Mouse (Mus musculus) gastrocnemius, adult 2 months (tissue): ENCODE results near the gene Dmrtc1a. TPM values are rescaled to one million over a fixed set of nuclear protein-coding genes. Genes with fewer than 3 reads are reported as not detected.
"Not testable (repeated sequence)": the region's sequence is repeated elsewhere in the genome, so short reads cannot be mapped to it uniquely, and the experiment has no call there.

ENCODE experiments used
- DNase-seq: peaks from one replicate; pipeline ENCODE4 v3.0.0; 2022
- H3K27ac ChIP-seq: fragments of 200-600 bp; 2 replicates; pipeline ENCODE4 v1.8.1; 2022; ENCODE audit warnings: mild to moderate bottlenecking
- H3K4me3 ChIP-seq: fragments of 200-600 bp; 2 replicates; pipeline ENCODE4 v1.8.1; 2022; ENCODE audit warnings: mild to moderate bottlenecking, moderate library complexity
- CTCF ChIP-seq: fragments of 200-600 bp; IDR thresholded peaks from 2 replicates; pipeline ENCODE4 v1.8.1; 2022; ENCODE audit warnings: antibody characterized with exemption, mild to moderate bottlenecking, moderate library complexity
- intact Hi-C: fragments of 180-260 bp; cut with DNase I; formaldehyde crosslinking; loops from one replicate; pipeline ENCODE4 v1.15.1; 2025
- long read RNA-seq, 2 experiments: library from polyadenylated mRNA; stranded (forward); transcript quantifications; one replicate each; pipeline ENCODE4 v2.0.0; 2021
- total RNA-seq, 2 experiments: library from RNA; stranded (reverse); gene quantifications; 2 replicates each; pipeline ENCODE4 v1.2.3; 2021

Gene Dmrtc1a
- total RNA-seq = not detected
- long read RNA-seq, experiment 1, partial matches to known transcripts = 0 of 1 reads
- long read RNA-seq, experiment 1, other reads (novel, unspliced or antisense) = 1 of 1 reads
- long read RNA-seq, experiment 2 = 0 reads

DNA sequence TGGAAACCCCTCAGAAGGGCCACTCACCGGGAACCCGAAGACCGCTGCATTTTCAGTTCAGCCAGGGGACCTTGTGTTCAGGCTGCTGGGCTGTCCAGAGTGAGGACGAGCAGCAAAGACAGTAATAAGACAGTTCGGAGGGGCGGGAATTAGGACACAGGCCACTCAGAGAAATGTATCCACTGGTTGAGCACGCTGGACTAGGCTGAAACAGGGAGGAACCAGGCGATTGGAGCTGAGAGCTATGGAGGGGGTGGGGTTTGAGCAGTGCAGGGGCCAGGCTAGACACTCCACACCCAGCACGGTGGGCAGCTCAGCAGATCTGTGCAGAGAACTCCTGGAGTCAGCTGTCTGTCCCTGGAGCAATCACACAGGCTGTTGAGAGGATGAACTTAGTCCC, at the start of gene Dmrtc1a, which contains the start of gene 1700011M02Rik:
Dmrtc1a (minus strand) TSS at position 101 of the 400 bp plus-strand sequence.
1700011M02Rik (plus strand) TSS at position 319 of the 400 bp plus-strand sequence.
- H3K27ac ChIP-seq, intact Hi-C loops, H3K4me3 ChIP-seq, DNase-seq: not testable (repeated sequence)

DNA sequence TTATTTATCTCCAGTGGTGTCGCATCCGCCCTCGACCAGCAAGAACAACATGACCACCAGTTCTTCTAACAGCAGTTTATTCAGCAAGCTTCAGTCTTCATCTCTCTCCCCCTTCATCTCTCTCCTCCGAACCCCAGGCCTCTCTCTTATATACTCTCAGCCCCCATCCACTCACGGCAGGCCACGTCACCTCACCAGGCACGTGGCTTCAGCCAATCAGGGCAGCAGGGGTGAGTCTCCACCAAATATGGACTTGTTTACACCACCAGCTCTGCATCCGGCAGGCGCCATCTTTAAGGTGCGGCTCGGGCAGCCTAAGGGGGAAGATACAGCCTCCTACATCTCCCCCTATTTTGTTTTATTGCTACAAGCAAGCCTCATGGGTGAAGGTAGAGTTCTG, 41.6 kb upstream of the Dmrtc1a start:
- H3K4me3 ChIP-seq, H3K27ac ChIP-seq, DNase-seq, intact Hi-C loops: not testable (repeated sequence)

DNA sequence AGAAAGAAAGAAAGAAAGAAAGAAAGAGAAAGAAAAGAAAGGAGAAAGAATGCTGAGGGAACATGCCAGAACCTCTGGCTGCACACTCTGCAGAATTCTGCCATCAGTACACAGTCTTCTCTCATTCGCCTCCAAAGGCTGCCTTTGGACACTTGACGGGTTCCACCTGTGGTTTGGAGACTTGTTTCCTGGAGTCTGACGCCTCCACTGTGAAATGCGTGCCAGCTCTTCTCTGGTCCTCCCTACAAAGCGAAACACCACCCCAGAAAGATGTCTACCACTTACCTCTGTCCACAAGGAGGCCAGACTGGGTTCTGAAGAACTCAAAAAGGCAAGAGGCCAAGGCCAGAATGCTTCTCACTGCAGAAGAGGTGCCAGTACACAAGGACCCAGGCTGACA, 28.3 kb upstream of the Dmrtc1a start:
- Histone ChIP-seq H3K27ac (no peak overlapping the region), H3K4me3 (no peak overlapping the region)
- intact Hi-C loops = no loop called here
- no peak for TF ChIP-seq CTCF
- DNase-seq = no peak

DNA sequence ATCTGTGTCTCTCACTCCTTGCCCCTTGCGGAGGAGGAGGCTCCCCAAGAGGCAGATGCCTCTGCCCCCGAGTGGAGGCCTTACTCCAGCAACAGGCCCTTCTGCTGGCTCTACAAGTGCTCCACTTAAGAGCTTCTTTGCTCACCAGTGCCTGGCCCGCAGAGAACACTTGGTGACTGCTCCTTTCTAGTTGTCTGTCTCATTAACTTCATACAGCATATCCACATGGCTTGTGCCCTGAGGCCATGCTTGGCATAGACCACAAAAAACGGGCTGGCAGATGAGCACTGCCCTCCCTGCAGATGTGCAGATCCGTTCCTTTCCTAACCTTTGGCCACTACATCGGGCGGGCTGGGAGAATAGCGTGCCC, 25.9 kb upstream of the Dmrtc1a start:
- TF ChIP-seq CTCF = no peak
- intact Hi-C loops = no loop called here
- no peak overlapping the region for H3K27ac ChIP-seq
- H3K4me3 ChIP-seq = no peak overlapping the region
- no peak for DNase-seq

DNA sequence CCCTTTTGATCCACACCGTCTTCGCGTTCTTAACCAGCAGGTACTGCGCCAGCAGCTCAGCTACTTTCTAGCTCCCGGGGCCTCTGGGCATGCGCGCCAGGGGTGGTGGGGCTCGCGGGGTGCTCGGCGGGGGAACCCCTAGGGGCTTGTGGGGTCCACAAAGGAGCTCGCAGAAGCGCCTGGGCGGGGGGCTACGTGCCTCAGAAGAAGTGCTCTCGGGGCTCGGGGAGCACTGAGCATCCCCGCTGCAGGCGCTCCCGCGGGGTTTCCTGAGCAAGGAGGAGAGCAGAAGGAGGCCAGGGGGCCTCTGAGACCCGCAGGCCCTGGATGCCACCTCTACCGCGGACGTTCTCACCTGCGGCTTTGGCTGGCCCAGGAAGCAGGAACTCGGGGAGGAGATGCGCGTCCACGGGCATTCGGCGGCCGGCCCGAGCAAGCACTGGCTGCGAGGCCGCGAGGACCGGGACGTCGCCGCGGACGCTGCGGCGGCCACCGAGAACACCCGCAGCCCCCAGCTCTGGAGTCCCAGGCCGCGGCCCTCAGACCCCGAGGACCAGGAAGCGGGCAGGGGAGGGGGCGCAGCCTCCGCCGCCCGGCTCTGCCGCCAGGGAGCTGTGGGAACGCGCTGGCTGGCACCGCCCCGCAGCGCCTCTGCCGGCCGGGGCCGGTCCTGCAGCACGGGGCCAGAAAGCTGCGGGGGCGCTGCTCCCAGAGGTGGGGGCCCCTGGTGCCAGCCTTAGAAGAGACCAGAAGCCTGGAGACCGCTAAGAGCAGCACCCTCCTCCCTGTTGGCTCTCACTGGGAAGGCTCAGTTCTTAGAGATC, 25.3 kb upstream of the Dmrtc1a start:
- Histone ChIP-seq H3K4me3 (peak overlapping the region; percentile 72), H3K27ac (no peak overlapping the region)
- peak; percentile 62 for TF ChIP-seq CTCF
- intact Hi-C loops = no loop called here
- peak; percentile 54 for DNase-seq

DNA sequence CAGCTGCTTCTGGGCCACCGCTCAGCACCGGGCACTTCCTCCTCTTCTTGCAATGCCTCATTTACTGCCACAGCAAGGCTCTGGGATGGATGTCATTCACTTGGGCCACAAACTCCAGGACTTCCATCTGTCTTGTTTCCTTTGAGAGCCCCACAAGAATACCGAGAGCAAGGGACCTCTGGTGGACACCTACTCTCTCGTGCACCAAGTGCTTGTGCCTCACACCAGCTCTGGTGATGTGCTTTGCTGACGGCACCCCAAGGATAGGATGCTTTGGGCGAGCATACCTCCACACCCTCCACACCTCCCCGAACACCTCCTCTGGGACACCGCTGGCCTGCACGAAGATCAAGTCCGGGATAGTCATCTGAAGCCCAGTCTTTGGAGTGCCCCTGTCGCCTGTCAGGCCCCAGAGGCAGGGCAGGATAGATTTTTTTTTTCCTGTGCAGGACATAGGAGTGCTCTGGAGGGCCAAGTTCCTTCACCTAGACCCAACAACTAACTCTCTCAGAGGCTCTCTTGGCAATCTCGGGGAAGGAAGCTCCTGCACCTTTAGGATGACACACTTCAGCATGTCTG, 24.6 kb upstream of the Dmrtc1a start:
- Histone ChIP-seq H3K27ac (no peak overlapping the region), H3K4me3 (peak overlapping the region; percentile 72; the same call in 1 of the 2 replicates)
- intact Hi-C loops = no loop called here

DNA sequence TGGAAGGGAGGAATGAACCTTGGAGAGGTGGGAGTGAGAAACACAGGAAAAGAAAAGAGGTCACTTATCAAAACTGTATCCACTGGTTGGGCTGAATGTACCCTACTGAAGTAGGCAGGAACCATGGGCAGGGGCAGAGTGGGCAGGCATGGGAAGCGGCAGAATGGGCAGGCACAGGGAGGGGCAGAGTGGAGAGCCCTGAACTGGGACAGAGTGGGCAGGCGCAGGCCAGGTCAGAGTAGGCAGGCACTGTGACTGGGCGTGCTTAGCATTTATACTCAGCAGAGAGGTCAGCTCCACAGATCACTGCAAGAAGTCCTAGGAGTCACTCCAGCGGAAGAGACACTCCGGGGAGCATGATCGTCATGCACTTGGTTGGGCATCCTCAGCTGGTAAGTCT, 19.6 kb upstream of the Dmrtc1a start, which contains the start of gene 1700018G05Rik:
1700018G05Rik (plus strand) TSS at position 301 of the 400 bp plus-strand sequence.
- intact Hi-C loops, H3K27ac ChIP-seq, DNase-seq, H3K4me3 ChIP-seq: not testable (repeated sequence)

More for the DNA sequence above, 24.6 kb upstream of the Dmrtc1a start:
- TF ChIP-seq CTCF = no peak
- DNase-seq = no peak

DNA sequence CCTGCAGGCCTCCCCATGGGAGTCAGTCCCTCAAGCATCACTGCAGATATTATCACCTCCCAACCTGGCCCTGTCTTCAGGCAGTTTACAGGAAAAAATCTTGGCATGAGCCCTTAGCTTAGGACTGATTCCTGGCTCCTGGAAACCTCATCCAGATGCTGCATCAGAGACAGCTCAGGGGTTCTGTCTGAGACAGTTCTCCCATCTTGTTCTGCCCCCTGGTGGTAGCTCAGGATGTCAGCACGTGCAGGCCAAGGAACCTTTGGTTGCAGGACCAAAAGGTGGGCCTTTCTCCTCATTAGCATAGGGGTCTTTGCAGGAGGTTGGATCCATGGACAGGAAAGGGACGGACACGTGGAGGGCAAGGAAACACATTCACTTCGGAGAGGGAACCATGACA, 18.2 kb upstream of the Dmrtc1a start:
- DNase-seq, H3K4me3 ChIP-seq, intact Hi-C loops, H3K27ac ChIP-seq: not testable (repeated sequence)
- TF ChIP-seq CTCF = peak; percentile 47

DNA sequence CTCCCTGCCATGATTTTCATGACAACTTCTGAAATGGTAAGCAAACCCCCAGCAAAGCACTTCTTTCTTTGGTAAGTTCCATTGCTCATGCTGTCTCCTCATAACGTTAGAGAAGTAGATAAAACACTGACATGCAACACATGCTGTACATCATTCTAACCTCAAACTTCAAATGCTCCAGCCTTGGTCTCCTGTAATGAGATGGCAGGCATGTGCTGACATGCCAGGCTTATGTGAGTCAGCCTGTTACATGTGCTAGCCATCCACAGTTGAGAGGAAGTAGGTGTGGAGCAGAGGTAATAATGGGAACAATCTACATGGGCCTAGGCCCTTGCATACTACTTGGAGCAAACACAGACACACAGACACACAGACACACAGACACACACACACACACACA, 6.3 kb upstream of the Dmrtc1a start:
- intact Hi-C loops = loop anchor here (5.0 kb wide), 1 partner anchor 213 kb away; no protein-coding TSS in a partner anchor
- not testable (repeated sequence) for DNase-seq, H3K27ac ChIP-seq, H3K4me3 ChIP-seq

DNA sequence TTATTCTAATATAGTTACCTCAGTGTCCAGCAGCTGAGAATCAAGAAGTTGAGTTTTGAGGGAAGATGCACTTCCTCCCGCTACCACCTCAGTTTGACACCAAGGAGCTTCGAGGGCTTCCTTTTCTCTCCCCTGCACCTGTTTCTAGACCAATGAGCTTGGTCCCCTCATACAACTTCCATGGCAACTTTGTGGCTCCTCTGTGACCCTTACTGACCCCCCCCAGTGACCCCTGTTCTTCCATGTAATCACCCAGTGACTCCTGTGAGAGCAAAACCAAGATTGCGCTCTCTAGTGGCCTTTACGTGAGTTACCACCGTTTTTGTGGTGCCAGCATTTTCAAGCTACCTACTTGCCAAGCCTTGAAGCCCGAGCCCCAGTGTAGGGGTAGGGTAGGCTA, 40.6 kb downstream of the Dmrtc1a start, which contains the start of gene 1700031F05Rik:
1700031F05Rik (minus strand) TSS at position 101 of the 400 bp plus-strand sequence.
- TF ChIP-seq CTCF = no peak
- no peak within 1 kb of the TSS for H3K4me3 ChIP-seq
- H3K27ac ChIP-seq = no peak within 1 kb of the TSS
- no peak for DNase-seq
- intact Hi-C loops = no loop called here

DNA sequence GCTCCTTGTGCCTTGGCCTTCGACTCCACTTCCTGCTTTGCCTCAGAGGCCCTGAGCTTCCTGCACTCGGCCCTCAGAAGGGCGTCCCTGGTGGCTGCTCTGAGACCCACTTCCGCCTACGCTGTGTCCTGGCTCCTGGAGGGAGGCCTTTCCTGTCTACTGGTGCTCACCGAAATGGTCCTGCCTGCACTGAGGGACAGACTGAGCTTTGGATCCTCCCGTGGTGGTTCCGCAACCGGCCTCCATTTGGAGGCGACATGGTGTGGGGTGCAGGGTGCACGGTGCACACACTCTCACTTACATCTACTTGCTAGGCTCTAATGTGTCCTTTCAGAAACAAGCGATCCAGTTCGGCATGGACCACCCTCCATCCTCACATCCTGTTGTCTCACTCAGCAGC, 54.0 kb downstream of the Dmrtc1a start, which contains the start of gene Dmrtc1c2:
Dmrtc1c2 (minus strand) TSS at position 101 of the 400 bp plus-strand sequence.
- intact Hi-C loops, H3K27ac ChIP-seq, DNase-seq, H3K4me3 ChIP-seq: not testable (repeated sequence)

Other genes with a start within 250 kb of the Dmrtc1a start
- not detected for gene Gm3880, start 221.7 kb downstream of the Dmrtc1a start, total RNA-seq
- gene Gm9112, start 201.1 kb downstream of the Dmrtc1a start, total RNA-seq = not detected
- gene Dmrtc1b, start 200.8 kb downstream of the Dmrtc1a start, total RNA-seq = not detected
- gene Dmrtc1c1, start 105.7 kb downstream of the Dmrtc1a start, total RNA-seq = not detected
- not detected for gene Dmrtc1c2, start 54.1 kb downstream of the Dmrtc1a start, total RNA-seq
- gene 1700031F05Rik, start 40.7 kb downstream of the Dmrtc1a start, total RNA-seq = not detected
- gene 1700011M02Rik, start 218 bp upstream of the Dmrtc1a start, total RNA-seq = not detected
- not detected for gene 1700018G05Rik, start 19.7 kb upstream of the Dmrtc1a start, total RNA-seq